Mouse (Mus musculus) midbrain, postnatal 0 days (tissue): ENCODE measurements around the gene Syt5. TPM values are rescaled to one million over a fixed set of nuclear protein-coding genes. Genes with fewer than 3 reads are reported as not detected.

ENCODE experiments used
- ATAC-seq: fragments of 200-750 bp; cut with Nextera tagmentation; 2 replicates; pipeline ENCODE4 v1.8.0; 2017; ENCODE audit warnings: moderate number of reproducible peaks, mild to moderate bottlenecking, moderate TSS enrichment, moderate library complexity; ENCODE audit not compliant: low FRiP score
- DNase-seq: peaks from one replicate; pipeline ENCODE4 v3.0.0-alpha.2; 2015; ENCODE audit warnings: low spot score
- H3K27ac ChIP-seq: fragments of 300-500 bp; sonication (generic); 2 replicates; pipeline ENCODE4 v1.5.1; 2014; ENCODE audit warnings: low read depth, mild to moderate bottlenecking, low read length, mixed read lengths
- H3K27me3 ChIP-seq: fragments of 300-500 bp; sonication (generic); 2 replicates; pipeline ENCODE4 v1.6.1; 2014; ENCODE audit warnings: low read length, control low read depth, mixed read lengths; ENCODE audit not compliant: insufficient read depth
- H3K36me3 ChIP-seq: fragments of 300-500 bp; sonication (generic); 2 replicates; pipeline ENCODE4 v1.6.1; 2014; ENCODE audit warnings: low read length, control low read depth, mixed read lengths; ENCODE audit not compliant: insufficient read depth
- H3K4me1 ChIP-seq: fragments of 300-500 bp; sonication (generic); 2 replicates; pipeline ENCODE4 v1.6.1; 2014; ENCODE audit warnings: mild to moderate bottlenecking, control low read depth, antibody characterized with exemption, low read length, mixed read lengths; ENCODE audit not compliant: insufficient read depth
- H3K4me2 ChIP-seq: fragments of 300-500 bp; sonication (generic); 2 replicates; pipeline ENCODE4 v1.6.1; 2014; ENCODE audit warnings: low read depth, mild to moderate bottlenecking, low read length, mixed read lengths; ENCODE audit not compliant: poor library complexity, severe bottlenecking
- H3K4me3 ChIP-seq: fragments of 300-500 bp; sonication (generic); 2 replicates; pipeline ENCODE4 v1.5.1; 2014; ENCODE audit warnings: low read depth, mild to moderate bottlenecking, low read length, moderate library complexity
- H3K9ac ChIP-seq: fragments of 300-500 bp; sonication (generic); replicated peaks from 2 replicates; pipeline ENCODE4 v1.6.1; 2014; ENCODE audit warnings: mild to moderate bottlenecking, low read length, moderate library complexity, mixed read lengths; ENCODE audit not compliant: poor library complexity, severe bottlenecking
- H3K9me3 ChIP-seq: fragments of 300-500 bp; sonication (generic); 2 replicates; pipeline ENCODE4 v1.6.1; 2016; ENCODE audit warnings: low read length, control low read depth
- CTCF ChIP-seq: IDR thresholded peaks from 2 replicates; pipeline ENCODE4 v1.5.1; 2016; ENCODE audit warnings: antibody characterized with exemption, mild to moderate bottlenecking
- WGBS: fragments of 180-500 bp; shearing (Covaris S2); extraction: QIAGEN DNeasy Blood & Tissue Kit; methylation state at CpG from one replicate; pipeline ENCODE4 v1.1.7; 2014; 5-methylcytosine and 5-hydroxymethylcytosine counted together
- polyA plus RNA-seq: library from polyadenylated mRNA; unstranded; fragments of >200 nt; fragmentation: Nextera tagmentation; extraction: Ambion mirVana; gene quantifications from 2 replicates; pipeline ENCODE4 v1.2.1, GENCODE M21; 2015
- total RNA-seq: library from RNA; depleted of rRNA; stranded (reverse); fragments of >200 nt; gene quantifications from 2 replicates; pipeline ENCODE4 v1.2.3, GENCODE M21; 2014

Syt5 gene
- total and polyA plus RNA-seq, 2 experiments from 2014 or later: 84.7 to 194 TPM

DNA sequence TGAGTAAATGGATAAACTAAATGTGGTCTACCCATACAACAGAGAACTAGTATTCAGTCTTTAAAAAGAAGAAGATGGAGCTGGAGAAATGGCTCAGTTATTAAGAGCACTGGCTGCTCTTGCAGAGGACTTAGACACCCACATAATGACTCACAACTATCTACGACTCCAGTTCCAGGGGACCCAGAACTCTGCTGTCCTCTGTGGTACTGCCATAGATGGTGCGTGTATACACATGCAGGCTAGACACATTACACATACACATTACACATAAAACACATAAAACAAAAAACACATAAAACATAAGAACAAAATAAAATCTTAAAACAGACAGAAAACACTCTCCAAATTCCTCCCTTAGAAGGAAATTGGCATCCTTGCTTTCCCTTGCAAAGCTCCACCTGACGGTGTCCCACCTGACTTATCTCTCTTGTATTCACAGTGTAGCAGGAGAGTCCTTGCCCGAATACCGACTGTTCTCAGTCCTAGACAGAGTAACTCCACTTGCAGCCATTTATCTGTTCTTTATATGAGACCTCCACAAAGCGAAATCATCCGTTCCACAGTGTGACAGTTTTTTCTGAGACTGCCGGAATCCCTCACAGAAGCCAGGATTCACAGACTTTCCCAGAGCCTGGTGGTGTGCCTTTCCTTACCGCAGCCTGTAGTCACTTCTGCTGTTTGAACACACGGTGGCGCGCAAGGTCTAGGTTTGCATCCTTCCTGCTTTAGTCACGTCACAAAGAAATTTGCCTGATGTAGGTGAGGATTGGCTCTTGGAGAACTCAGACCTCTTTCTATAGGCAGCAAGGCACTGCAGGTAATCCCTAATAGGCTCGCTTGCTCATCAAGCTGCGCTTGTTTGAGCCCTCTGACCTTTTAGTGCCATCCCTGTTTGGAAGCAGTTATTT lies 9.2 kb upstream of the Syt5 start:
- Histone ChIP-seq H3K27me3 (no peaks in the 10 kb centered on the region), H3K9ac (no peak overlapping the region), H3K4me2 (peak overlapping the region; percentile 13; the same call in 1 of the 2 replicates), H3K4me3 (peak overlapping the region; percentile 8; the same call in 1 of the 2 replicates), H3K36me3 (no peaks in the 10 kb centered on the region), H3K9me3 (no peaks in the 10 kb centered on the region), H3K27ac (no peak overlapping the region), H3K4me1 (no peaks in the 10 kb centered on the region)
- ATAC-seq (peak; percentile 95), DNase-seq (peak; percentile 96)
- WGBS: 15% methylated on average over 15 of the region's 15 CpGs
- TF ChIP-seq CTCF: peak; percentile 99

DNA sequence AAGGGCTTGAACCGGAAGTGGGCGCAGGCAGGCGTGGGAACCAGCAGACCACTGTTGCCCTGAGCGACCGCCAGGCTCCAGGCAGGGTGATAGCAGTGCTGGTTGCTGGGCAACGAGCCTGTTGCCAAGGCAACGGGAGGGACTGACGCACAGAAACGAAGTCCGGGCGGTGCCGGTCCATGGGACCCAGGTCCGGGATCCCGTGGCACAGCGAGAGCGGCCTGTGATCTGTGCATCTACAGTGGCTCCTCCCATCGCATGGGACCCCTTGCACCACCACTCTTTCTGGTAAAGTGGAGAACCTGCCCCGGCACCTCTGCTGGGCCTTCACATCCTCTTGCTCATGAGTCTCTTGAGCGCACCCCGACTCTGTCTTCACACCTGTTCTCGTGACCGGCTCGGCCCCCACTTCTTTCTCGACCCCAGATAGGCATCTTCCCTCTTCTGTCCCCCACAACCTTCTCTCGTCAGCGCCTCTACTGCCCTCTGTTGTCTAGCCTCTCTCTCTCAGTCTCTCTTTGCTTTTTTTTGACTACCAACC lies 680 bp downstream of the Syt5 start:
- peak; percentile 96 for DNase-seq
- Histone ChIP-seq H3K4me3 (peak overlapping the region; percentile 54), H3K9me3 (no peaks in the 10 kb centered on the region), H3K4me2 (peak overlapping the region; percentile 82), H3K27ac (peak overlapping the region; percentile 93), H3K36me3 (no peaks in the 10 kb centered on the region; the same call in 1 of the 2 replicates), H3K27me3 (no peaks in the 10 kb centered on the region), H3K4me1 (peaks cover 10% of the 10 kb centered on the region), H3K9ac (peak overlapping the region; percentile 78)
- peak; percentile 61 for TF ChIP-seq CTCF
- ATAC-seq: peak; percentile 91
- 1% methylated on average over 26 of the region's 26 CpGs for WGBS

DNA sequence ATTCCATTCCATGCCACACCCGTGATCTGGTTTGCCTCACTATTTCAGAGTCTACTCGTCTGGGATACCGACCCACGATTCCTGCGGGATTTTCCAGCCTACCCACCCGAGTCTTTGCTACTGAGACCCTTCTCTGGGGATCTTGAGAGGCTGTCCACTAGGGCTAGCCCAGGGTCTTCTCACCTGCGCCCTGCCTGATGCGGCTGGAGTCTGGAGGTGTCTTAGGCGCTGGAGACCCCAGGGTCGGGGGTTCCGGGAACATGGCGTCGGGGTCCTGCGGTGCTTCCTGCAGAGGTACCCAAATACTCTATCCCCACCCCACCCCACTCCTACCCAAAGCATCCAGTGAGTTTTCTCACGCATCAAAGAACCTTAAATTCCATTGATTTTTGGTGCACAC lies 1.3 kb downstream of the Syt5 start:
- no peaks in the 10 kb centered on the region for H3K27me3 ChIP-seq
- ATAC-seq: peak; percentile 25; the same call in 1 of the 2 replicates
- 69% methylated on average over 15 of the region's 15 CpGs for WGBS

DNA sequence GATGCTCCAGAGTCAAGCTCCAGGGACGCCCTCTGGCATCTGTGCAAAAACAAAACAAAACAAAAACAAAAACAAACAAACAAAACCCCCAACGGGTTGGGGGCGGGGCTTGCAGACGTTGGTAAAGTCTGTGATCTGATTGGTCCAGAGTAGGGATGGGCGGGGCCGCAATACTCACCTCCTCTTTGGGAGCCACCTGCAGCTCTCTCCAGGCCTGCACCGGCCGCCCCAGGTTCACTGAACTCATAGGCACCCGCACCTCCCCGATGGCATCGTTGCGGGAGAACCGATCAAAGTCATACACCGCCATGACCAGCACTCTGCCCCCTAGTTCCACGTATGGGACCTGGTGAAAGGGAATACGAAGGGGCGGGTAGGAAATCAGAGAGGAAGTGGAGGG lies 5.3 kb downstream of the Syt5 start:
- Histone ChIP-seq H3K27me3 (no peaks in the 10 kb centered on the region), H3K4me1 (peaks cover 7% of the 10 kb centered on the region; the same call in 1 of the 2 replicates), H3K4me2 (no peak overlapping the region), H3K9me3 (no peaks in the 10 kb centered on the region), H3K36me3 (peaks cover 17% of the 10 kb centered on the region), H3K9ac (no peak overlapping the region), H3K4me3 (no peak overlapping the region), H3K27ac (no peak overlapping the region)
- no peak for TF ChIP-seq CTCF
- DNase-seq (no peak), ATAC-seq (no peak)
- 43% methylated on average over 17 of the region's 17 CpGs for WGBS

More for the DNA sequence above, 1.3 kb downstream of the Syt5 start:
- Histone ChIP-seq H3K4me1 (peaks cover 10% of the 10 kb centered on the region), H3K9ac (peak overlapping the region; percentile 78), H3K27ac (peak overlapping the region; percentile 93), H3K4me3 (peak overlapping the region; percentile 54), H3K36me3 (peaks cover under 1% of the 10 kb centered on the region; the same call in 1 of the 2 replicates), H3K9me3 (no peaks in the 10 kb centered on the region), H3K4me2 (peak overlapping the region; percentile 82)
- DNase-seq: no peak
- no peak for TF ChIP-seq CTCF

DNA sequence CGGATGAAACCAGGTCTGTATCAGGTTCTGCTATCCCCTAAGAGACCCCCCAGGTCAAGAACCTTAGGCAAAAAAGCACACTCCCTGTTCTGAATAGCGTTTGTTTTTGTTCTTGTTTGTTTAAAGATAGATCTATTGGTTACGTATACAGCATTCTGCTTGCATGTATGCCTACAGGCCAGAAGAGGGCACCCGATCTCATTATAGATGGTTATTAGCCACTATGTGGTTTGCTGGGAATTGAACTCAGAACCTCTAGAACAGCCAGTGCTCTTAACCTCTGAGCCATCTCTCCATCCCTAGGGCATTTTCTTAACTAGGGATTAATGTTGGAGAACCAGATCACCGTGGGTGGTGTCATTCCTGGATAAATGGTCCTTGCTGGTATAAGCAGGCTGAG lies 6.0 kb downstream of the Syt5 start:
- Histone ChIP-seq H3K4me3 (no peak overlapping the region), H3K4me1 (peaks cover 7% of the 10 kb centered on the region; the same call in 1 of the 2 replicates), H3K27ac (no peak overlapping the region), H3K4me2 (no peak overlapping the region), H3K27me3 (no peaks in the 10 kb centered on the region), H3K36me3 (peaks cover 17% of the 10 kb centered on the region), H3K9ac (no peak overlapping the region), H3K9me3 (no peaks in the 10 kb centered on the region)
- WGBS: 63% methylated on average over 5 of the region's 5 CpGs
- DNase-seq (no peak), ATAC-seq (no peak)
- TF ChIP-seq CTCF: peak; percentile 40

DNA sequence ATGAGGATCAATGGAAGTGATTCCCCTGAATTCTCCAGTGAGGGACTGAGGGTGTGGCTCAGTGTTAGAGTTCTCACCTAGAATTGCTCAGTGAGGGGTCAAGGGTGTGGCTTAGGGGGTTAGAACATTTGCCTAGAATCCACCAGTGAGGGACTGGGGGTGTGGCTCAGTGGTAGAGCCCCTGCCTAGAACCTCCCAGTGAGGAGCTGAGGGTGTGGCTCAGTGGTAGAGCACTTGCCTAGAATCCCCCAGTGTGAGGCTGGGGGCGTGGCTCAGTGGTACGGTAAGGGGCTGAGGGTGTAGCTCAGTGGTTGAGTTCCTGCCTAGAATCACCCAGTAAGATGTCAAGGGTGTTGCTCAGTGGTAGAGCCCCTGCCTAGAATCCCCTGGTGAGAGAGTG lies 8.3 kb downstream of the Syt5 start:
- 0 out of 2 replicates have a peak, but pooled peaks have one; percentile 32 for ATAC-seq
- no peak overlapping the region for H3K9ac ChIP-seq
- no peak overlapping the region for H3K4me2 ChIP-seq

More for the DNA sequence above, 8.3 kb downstream of the Syt5 start:
- no peak for TF ChIP-seq CTCF
- WGBS: 93% methylated on average over 2 of the region's 2 CpGs
- Histone ChIP-seq H3K27ac (no peak overlapping the region), H3K4me1 (no peaks in the 10 kb centered on the region), H3K36me3 (peaks cover 17% of the 10 kb centered on the region), H3K27me3 (no peaks in the 10 kb centered on the region), H3K9me3 (no peaks in the 10 kb centered on the region), H3K4me3 (no peak overlapping the region)
- DNase-seq: no peak
